Mouse (Mus musculus) kidney, postnatal 10 days (tissue): Measurements from ENCODE around the gene Vmn2r85.
"Not testable (repeated sequence)": the region's sequence is repeated elsewhere in the genome, so short reads cannot be mapped to it uniquely, and the experiment has no call there.

ENCODE experiments used
- DNase-seq: peaks from one replicate; pipeline ENCODE4 v3.0.0; 2021; ENCODE audit warnings: mixed read lengths

Gene Vmn2r85

GRCm38 (mm10) chr10:130429603-130430002 lies at the start of gene Vmn2r85:
TSS of gene Vmn2r85 (minus strand) at chr10:130429703.
- not testable (repeated sequence) for DNase-seq

GRCm38 (mm10) chr10:130470311-130470760 lies 40.8 kb upstream of the Vmn2r85 start:
- peak; percentile 48 for DNase-seq

GRCm38 (mm10) chr10:130455950-130456349 lies 26.4 kb upstream of the Vmn2r85 start, which contains the start of gene Vmn2r86:
TSS of gene Vmn2r86 (minus strand) at chr10:130456050.
- DNase-seq = not testable (repeated sequence)

- peak; percentile 7 for DNase-seq
Observed at GRCm38 (mm10) chr10:130444776-130445175, 15.3 kb upstream of the Vmn2r85 start.

- DNase-seq = not testable (repeated sequence)
Observed at GRCm38 (mm10) chr10:130434185-130434898, 4.8 kb upstream of the Vmn2r85 start.

- DNase-seq = not testable (repeated sequence)
Observed at GRCm38 (mm10) chr10:130422368-130422767, 7.1 kb downstream of the Vmn2r85 start.

- DNase-seq = no peak
Observed at GRCm38 (mm10) chr10:130420401-130420800, 9.1 kb downstream of the Vmn2r85 start.

GRCm38 (mm10) chr10:130419954-130420353 lies 9.5 kb downstream of the Vmn2r85 start:
- DNase-seq = not testable (repeated sequence)

GRCm38 (mm10) chr10:130416352-130416751 lies 13.2 kb downstream of the Vmn2r85 start:
- DNase-seq = not testable (repeated sequence)

GRCm38 (mm10) chr10:130412167-130412698 lies 17.3 kb downstream of the Vmn2r85 start:
- not testable (repeated sequence) for DNase-seq

GRCm38 (mm10) chr10:130394232-130394631 lies 35.3 kb downstream of the Vmn2r85 start, which contains the start of gene Vmn2r84:
TSS of gene Vmn2r84 (minus strand) at chr10:130394332.
- DNase-seq = no peak

- no peak for DNase-seq
Observed at GRCm38 (mm10) chr10:130375145-130375544, 54.4 kb downstream of the Vmn2r85 start.

- no peak for DNase-seq
Observed at GRCm38 (mm10) chr10:130372491-130373173, 56.9 kb downstream of the Vmn2r85 start.

GRCm38 (mm10) chr10:130371644-130372043 lies 57.9 kb downstream of the Vmn2r85 start:
- DNase-seq = no peak

- DNase-seq = no peak
Observed at GRCm38 (mm10) chr10:130370005-130370682, 59.4 kb downstream of the Vmn2r85 start.

- no peak for DNase-seq
Observed at GRCm38 (mm10) chr10:130368384-130368783, 61.1 kb downstream of the Vmn2r85 start.

GRCm38 (mm10) chr10:130364766-130365165 lies 64.7 kb downstream of the Vmn2r85 start:
- DNase-seq = no peak
